Comparison of ENCODE assay signal across 31 mouse cellular contexts in genomic region chr2:172951976-172952375, GRCm38 (mm10). TPM values are rescaled to one million over a fixed set of nuclear protein-coding genes. Genes with fewer than 3 reads are reported as not detected.
DNase-seq lines count a peak whose midpoint lies in the region; ATAC-seq and TF ChIP-seq lines count a peak whose summit lies in the region.
"Had no signal": no experiment of that assay in that cellular context is flagged by ENCODE, and none has a peak within 500 bp of the region (broad histone marks: within the 10 kb centered on the region; RNA-seq: fewer than 3 reads in every experiment).

No protein-coding gene starts in this region.

- no peak overlapping the region for H3K4me3 ChIP-seq in intestine, postnatal 0 days (ENCODE audit: low read depth, low read length)
- H3K4me3 ChIP-seq in intestine, embryonic 15.5 days (replicated peaks) = no peak overlapping the region
- no peak overlapping the region for H3K4me3 ChIP-seq in liver, postnatal 0 days (ENCODE audit: low read depth, low read length)
- no peak overlapping the region for H3K4me3 ChIP-seq in liver, embryonic 12.5 days
- no peak overlapping the region for H3K4me3 ChIP-seq in stomach, postnatal 0 days (ENCODE audit: low read depth, low read length)
- no peak overlapping the region for H3K4me3 ChIP-seq in forebrain, embryonic 15.5 days
- H3K4me3 ChIP-seq: embryonic facial prominence, embryonic 13.5 days; hindbrain, embryonic 10.5 days; hindbrain, embryonic 15.5 days; limb, embryonic 10.5 days; limb, embryonic 15.5 days; stomach, embryonic 15.5 days had no signal

- WGBS in intestine, postnatal 0 days = 88% methylated on average over 2 of the region's 2 CpGs
- 73% methylated on average over 2 of the region's 2 CpGs for WGBS in intestine, embryonic 15.5 days
- WGBS in liver, postnatal 0 days (ENCODE audit: insufficient replicate concordance) = 66% methylated on average over 2 of the region's 2 CpGs
- 59% methylated on average over 2 of the region's 2 CpGs for WGBS in liver, embryonic 12.5 days (ENCODE audit: insufficient replicate concordance)
- 77% methylated on average over 2 of the region's 2 CpGs for WGBS in stomach, postnatal 0 days
- WGBS in forebrain, embryonic 15.5 days = 94% methylated on average over 2 of the region's 2 CpGs

- no peaks in the 10 kb centered on the region for H3K27me3 ChIP-seq in intestine, postnatal 0 days (replicated peaks; ENCODE audit: control insufficient read depth, insufficient read depth, low read length)
- no peaks in the 10 kb centered on the region for H3K27me3 ChIP-seq in intestine, embryonic 15.5 days (replicated peaks)
- peaks cover 6% of the 10 kb centered on the region; the same call in 1 of the 2 replicates for H3K27me3 ChIP-seq in liver, postnatal 0 days (ENCODE audit: insufficient read depth, low read length)
- H3K27me3 ChIP-seq in liver, embryonic 12.5 days (replicated peaks) = peaks cover 14% of the 10 kb centered on the region; the same call in 1 of the 2 replicates
- H3K27me3 ChIP-seq in stomach, postnatal 0 days (ENCODE audit: control insufficient read depth, insufficient read depth, low read length) = no peaks in the 10 kb centered on the region
- no peaks in the 10 kb centered on the region for H3K27me3 ChIP-seq in forebrain, embryonic 15.5 days
- H3K27me3 ChIP-seq: embryonic facial prominence, embryonic 13.5 days; hindbrain, embryonic 15.5 days; limb, embryonic 15.5 days; stomach, embryonic 15.5 days had no signal

- H3K27ac ChIP-seq in intestine, postnatal 0 days (ENCODE audit: low read depth, low read length) = no peak overlapping the region
- no peak overlapping the region for H3K27ac ChIP-seq in intestine, embryonic 15.5 days
- H3K27ac ChIP-seq in liver, postnatal 0 days (ENCODE audit: low read depth) = no peak overlapping the region
- no peak overlapping the region for H3K27ac ChIP-seq in liver, embryonic 12.5 days
- no peak overlapping the region for H3K27ac ChIP-seq in stomach, postnatal 0 days (replicated peaks)
- no peak overlapping the region for H3K27ac ChIP-seq in forebrain, embryonic 15.5 days (replicated peaks)
- H3K27ac ChIP-seq: embryonic facial prominence, embryonic 13.5 days; hindbrain, embryonic 10.5 days; hindbrain, embryonic 15.5 days; limb, embryonic 15.5 days; macrophage; stomach, embryonic 15.5 days had no signal

- TF ChIP-seq EP300 in liver, postnatal 0 days (IDR thresholded peaks at IDR 0.05; ENCODE audit: low read depth) = no peak
- no peak for TF ChIP-seq EP300 in stomach, postnatal 0 days (optimal IDR thresholded peaks at IDR 0.05)

- peak; percentile 44 for TF ChIP-seq CTCF in intestine, postnatal 0 days (IDR thresholded peaks at IDR 0.05; ENCODE audit: low read depth)
- peak; percentile 17; the same call in 1 of the 2 replicates for TF ChIP-seq CTCF in liver, postnatal 0 days (IDR thresholded peaks at IDR 0.05; ENCODE audit: low read depth)
- peak; percentile 32; the same call in 1 of the 2 replicates for TF ChIP-seq CTCF in stomach, postnatal 0 days (IDR thresholded peaks at IDR 0.05; ENCODE audit: low read depth)

- no peaks in the 10 kb centered on the region for H3K9me3 ChIP-seq in intestine, postnatal 0 days (ENCODE audit: control insufficient read depth)
- H3K9me3 ChIP-seq in intestine, embryonic 15.5 days = no peaks in the 10 kb centered on the region
- H3K9me3 ChIP-seq in liver, postnatal 0 days (ENCODE audit: low read length) = no peaks in the 10 kb centered on the region
- H3K9me3 ChIP-seq in liver, embryonic 12.5 days (replicated peaks) = no peaks in the 10 kb centered on the region
- no peaks in the 10 kb centered on the region for H3K9me3 ChIP-seq in stomach, postnatal 0 days (ENCODE audit: control insufficient read depth, low read length)
- H3K9me3 ChIP-seq in forebrain, embryonic 15.5 days = 0 out of 2 replicates have a peak, but pooled peaks cover 7% of the 10 kb centered on the region
- H3K9me3 ChIP-seq: hindbrain, embryonic 15.5 days; limb, embryonic 10.5 days; stomach, embryonic 15.5 days had no signal

- no peak for DNase-seq in liver, postnatal 0 days
- peak; percentile 55 for DNase-seq in ES-CJ7 (ENCODE audit: low read depth, low spot score)
- no peak for DNase-seq in stomach, postnatal 0 days (ENCODE audit: low spot score)
- DNase-seq: adrenal gland, adult 2 months; adrenal gland, postnatal 36 days; cerebellum, adult 18-20 months; cerebellum, postnatal 10 days; forebrain, postnatal 0 days; gastrocnemius, postnatal 14 days; heart, postnatal 14 days; kidney, postnatal 36 days; midbrain, embryonic 14.5 days; right cerebral cortex, postnatal 25 days; thymus, adult 18-20 months; thymus, postnatal 4 days had no signal

- no peaks in the 10 kb centered on the region for H3K36me3 ChIP-seq in intestine, postnatal 0 days (ENCODE audit: control insufficient read depth, insufficient read depth)
- no peaks in the 10 kb centered on the region for H3K36me3 ChIP-seq in intestine, embryonic 15.5 days
- no peaks in the 10 kb centered on the region for H3K36me3 ChIP-seq in liver, postnatal 0 days (replicated peaks; ENCODE audit: insufficient read depth, low read length)
- no peaks in the 10 kb centered on the region for H3K36me3 ChIP-seq in liver, embryonic 12.5 days
- H3K36me3 ChIP-seq in stomach, postnatal 0 days (ENCODE audit: control insufficient read depth, insufficient read depth, low read length) = no peaks in the 10 kb centered on the region
- no peaks in the 10 kb centered on the region for H3K36me3 ChIP-seq in forebrain, embryonic 15.5 days
- H3K36me3 ChIP-seq: embryonic facial prominence, embryonic 13.5 days; hindbrain, embryonic 10.5 days; hindbrain, embryonic 15.5 days; limb, embryonic 15.5 days; stomach, embryonic 15.5 days had no signal

- no peaks in the 10 kb centered on the region for H3K4me1 ChIP-seq in intestine, postnatal 0 days (replicated peaks; ENCODE audit: control insufficient read depth, insufficient read depth, low read length)
- H3K4me1 ChIP-seq in intestine, embryonic 15.5 days (replicated peaks) = peaks cover 6% of the 10 kb centered on the region; the same call in 1 of the 2 replicates
- H3K4me1 ChIP-seq in liver, postnatal 0 days (ENCODE audit: insufficient read depth) = no peaks in the 10 kb centered on the region
- H3K4me1 ChIP-seq in liver, embryonic 12.5 days = 0 out of 2 replicates have a peak, but pooled peaks cover 5% of the 10 kb centered on the region
- H3K4me1 ChIP-seq in stomach, postnatal 0 days (replicated peaks; ENCODE audit: control insufficient read depth, insufficient read depth) = no peaks in the 10 kb centered on the region
- H3K4me1 ChIP-seq in forebrain, embryonic 15.5 days = peaks cover 7% of the 10 kb centered on the region
- H3K4me1 ChIP-seq: hindbrain, embryonic 15.5 days; stomach, embryonic 15.5 days had no signal

- ATAC-seq in intestine, postnatal 0 days = no peak
- ATAC-seq in intestine, embryonic 15.5 days = no peak
- no peak for ATAC-seq in liver, postnatal 0 days
- no peak for ATAC-seq in liver, embryonic 12.5 days
- no peak for ATAC-seq in stomach, postnatal 0 days (ENCODE audit: low FRiP score, low TSS enrichment)
- ATAC-seq in forebrain, embryonic 15.5 days (replicated peaks) = no peak
- ATAC-seq: activated CD4-positive, CD25-positive, alpha-beta regulatory T cell, adult 4 months; forebrain, postnatal 0 days; lung, postnatal 0 days had no signal

- no peak overlapping the region for H3K9ac ChIP-seq in intestine, postnatal 0 days (ENCODE audit: low read depth, low read length)
- H3K9ac ChIP-seq in intestine, embryonic 15.5 days = no peak overlapping the region
- H3K9ac ChIP-seq in liver, postnatal 0 days (replicated peaks) = no peak overlapping the region
- no peak overlapping the region for H3K9ac ChIP-seq in liver, embryonic 12.5 days
- no peak overlapping the region for H3K9ac ChIP-seq in stomach, postnatal 0 days (ENCODE audit: low read length)
- no peak overlapping the region for H3K9ac ChIP-seq in forebrain, embryonic 15.5 days (replicated peaks)
- H3K9ac ChIP-seq: embryonic facial prominence, embryonic 13.5 days; forebrain, postnatal 0 days; hindbrain, embryonic 15.5 days; limb, embryonic 15.5 days; stomach, embryonic 15.5 days had no signal

- no peak overlapping the region for H3K4me2 ChIP-seq in intestine, postnatal 0 days (replicated peaks; ENCODE audit: low read depth)
- no peak overlapping the region for H3K4me2 ChIP-seq in intestine, embryonic 15.5 days (replicated peaks)
- no peak overlapping the region for H3K4me2 ChIP-seq in liver, postnatal 0 days (ENCODE audit: low read depth, low read length)
- H3K4me2 ChIP-seq in liver, embryonic 12.5 days = no peak overlapping the region
- H3K4me2 ChIP-seq in stomach, postnatal 0 days (replicated peaks; ENCODE audit: low read depth) = no peak overlapping the region
- H3K4me2 ChIP-seq in forebrain, embryonic 15.5 days (replicated peaks) = no peak overlapping the region
- H3K4me2 ChIP-seq: embryonic facial prominence, embryonic 13.5 days; hindbrain, embryonic 15.5 days; limb, embryonic 15.5 days; stomach, embryonic 15.5 days had no signal

RNA-seq across cellular contexts. Expression of gene Bmp7, which starts 11.9 kb away (rescaled TPM):
- polyA plus RNA-seq in intestine, postnatal 0 days (2015; fragmentation: Nextera tagmentation; extraction: Ambion mirVana) = 37.6 and 41.1 TPM in 2 replicates
- polyA plus RNA-seq in intestine, embryonic 15.5 days (2015; fragmentation: Nextera tagmentation; extraction: Ambion mirVana) = 17.4 and 22.4 TPM in 2 replicates
- 0.32 and 0.49 TPM in 2 replicates for polyA plus RNA-seq in liver, postnatal 0 days (2015; fragmentation: Nextera tagmentation; extraction: Ambion mirVana)
- 3.3 and 4.4 TPM in 2 replicates for polyA plus RNA-seq in liver, embryonic 12.5 days (2016; fragmentation: Nextera tagmentation; extraction: Ambion mirVana)
- 8.2 and 8.9 TPM in 2 replicates for polyA plus RNA-seq in stomach, postnatal 0 days (2015; fragmentation: Nextera tagmentation; extraction: Ambion mirVana)
- polyA plus RNA-seq in forebrain, embryonic 15.5 days (2015; fragmentation: Nextera tagmentation; extraction: Ambion mirVana) = 8.4 and 9.5 TPM in 2 replicates

RNA-seq across cellular contexts. Expression of gene Spo11, which starts 25.5 kb away (rescaled TPM):
- 0.04 TPM in 1 of 2 replicates, not detected in the other for polyA plus RNA-seq in intestine, postnatal 0 days (2015; fragmentation: Nextera tagmentation; extraction: Ambion mirVana)
- polyA plus RNA-seq in intestine, embryonic 15.5 days (2015; fragmentation: Nextera tagmentation; extraction: Ambion mirVana) = 0.35 TPM in 1 of 2 replicates, not detected in the other
- polyA plus RNA-seq in liver, postnatal 0 days (2015; fragmentation: Nextera tagmentation; extraction: Ambion mirVana) = 0.07 and 0.09 TPM in 2 replicates
- 0.10 TPM in 1 of 2 replicates, not detected in the other for polyA plus RNA-seq in liver, embryonic 12.5 days (2016; fragmentation: Nextera tagmentation; extraction: Ambion mirVana)
- 0.02 TPM in 2 replicates for polyA plus RNA-seq in stomach, postnatal 0 days (2015; fragmentation: Nextera tagmentation; extraction: Ambion mirVana)
- 0.46 and 0.97 TPM in 2 replicates for polyA plus RNA-seq in forebrain, embryonic 15.5 days (2015; fragmentation: Nextera tagmentation; extraction: Ambion mirVana)
- polyA plus RNA-seq: adrenal gland, adult 2 months; heart, embryonic 14.5 days; intestine, embryonic 14.5 days; liver, embryonic 16.5 days; lung, postnatal 0 days; macrophage had no signal

RNA-seq across cellular contexts. Expression of gene Rae1, which starts 47.9 kb away (rescaled TPM):
- polyA plus RNA-seq in intestine, postnatal 0 days (2015; fragmentation: Nextera tagmentation; extraction: Ambion mirVana) = 62.8 and 63.5 TPM in 2 replicates
- polyA plus RNA-seq in intestine, embryonic 15.5 days (2015; fragmentation: Nextera tagmentation; extraction: Ambion mirVana) = 123 and 131 TPM in 2 replicates
- 40.0 and 41.5 TPM in 2 replicates for polyA plus RNA-seq in liver, postnatal 0 days (2015; fragmentation: Nextera tagmentation; extraction: Ambion mirVana)
- polyA plus RNA-seq in liver, embryonic 12.5 days (2016; fragmentation: Nextera tagmentation; extraction: Ambion mirVana) = 117 and 119 TPM in 2 replicates
- 66.8 and 68.7 TPM in 2 replicates for polyA plus RNA-seq in stomach, postnatal 0 days (2015; fragmentation: Nextera tagmentation; extraction: Ambion mirVana)
- 162 and 163 TPM in 2 replicates for polyA plus RNA-seq in forebrain, embryonic 15.5 days (2015; fragmentation: Nextera tagmentation; extraction: Ambion mirVana)
